Mouse (Mus musculus) neutrophil, adult 5-6 weeks (primary cell): ENCODE measurements around the gene Wt1. TPM values are rescaled to one million over a fixed set of nuclear protein-coding genes. Genes with fewer than 3 reads are reported as not detected.

Experiments
- ATAC-seq: fragments of 151-379, 151-347 bp; 2 replicates; pipeline ENCODE4 v1.8.0; 2017; ENCODE audit warnings: mild to moderate bottlenecking, moderate TSS enrichment; ENCODE audit not compliant: insufficient number of reproducible peaks, poor library complexity, low FRiP score, severe bottlenecking; ENCODE audit errors: extremely low read depth
- total RNA-seq: library from RNA; stranded (forward); fragments of 200-1000 nt; gene quantifications from 2 replicates; pipeline ENCODE4 v1.2.3, GENCODE M21; 2017

Gene Wt1
- total RNA-seq, 1 experiment from 2014 or later, result not detected

GRCm38 (mm10) chr2:105124391-105124790, 1.9 kb upstream of the Wt1 start:
- ATAC-seq, result no peak

DNA sequence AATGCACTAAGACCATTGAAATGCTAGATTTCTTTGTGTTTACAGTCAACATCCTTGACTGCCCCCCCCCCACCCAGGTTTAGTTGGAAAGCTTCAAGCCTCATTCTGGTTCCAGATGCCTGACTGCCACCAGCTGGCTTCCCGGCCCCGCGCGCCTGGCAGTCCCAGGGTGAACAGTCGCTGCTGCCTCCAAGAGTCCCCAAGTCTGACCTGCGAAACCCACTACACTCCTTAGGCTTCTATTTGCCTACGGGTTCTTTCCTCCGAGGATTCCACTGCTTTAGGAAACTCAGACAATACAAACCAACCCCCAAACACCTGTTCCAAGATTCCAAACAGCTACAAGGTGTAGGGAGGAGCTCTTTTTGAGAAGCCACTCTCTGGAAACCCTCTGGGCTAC, 1.1 kb upstream of the Wt1 start:
- no peak for ATAC-seq

DNA sequence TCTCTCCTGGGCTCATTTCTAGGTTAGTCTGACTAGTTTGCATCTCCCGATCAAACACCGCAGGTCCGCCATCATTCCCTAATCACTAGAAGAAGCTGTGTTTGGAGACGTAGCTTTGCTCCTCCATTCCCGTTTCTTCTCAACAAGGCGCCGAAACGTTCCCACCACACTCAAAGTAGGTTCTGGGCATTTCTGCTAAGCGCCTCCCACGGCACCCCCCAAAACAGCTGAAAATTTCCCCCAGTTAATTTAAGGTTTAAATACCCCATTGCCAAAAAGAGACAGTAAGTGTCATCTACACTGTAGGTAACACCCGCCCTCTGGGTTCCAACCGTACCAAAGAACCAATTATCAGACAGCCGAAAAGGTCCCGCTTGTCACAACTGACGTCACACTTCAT, 688 bp upstream of the Wt1 start:
- ATAC-seq, result no peak

DNA sequence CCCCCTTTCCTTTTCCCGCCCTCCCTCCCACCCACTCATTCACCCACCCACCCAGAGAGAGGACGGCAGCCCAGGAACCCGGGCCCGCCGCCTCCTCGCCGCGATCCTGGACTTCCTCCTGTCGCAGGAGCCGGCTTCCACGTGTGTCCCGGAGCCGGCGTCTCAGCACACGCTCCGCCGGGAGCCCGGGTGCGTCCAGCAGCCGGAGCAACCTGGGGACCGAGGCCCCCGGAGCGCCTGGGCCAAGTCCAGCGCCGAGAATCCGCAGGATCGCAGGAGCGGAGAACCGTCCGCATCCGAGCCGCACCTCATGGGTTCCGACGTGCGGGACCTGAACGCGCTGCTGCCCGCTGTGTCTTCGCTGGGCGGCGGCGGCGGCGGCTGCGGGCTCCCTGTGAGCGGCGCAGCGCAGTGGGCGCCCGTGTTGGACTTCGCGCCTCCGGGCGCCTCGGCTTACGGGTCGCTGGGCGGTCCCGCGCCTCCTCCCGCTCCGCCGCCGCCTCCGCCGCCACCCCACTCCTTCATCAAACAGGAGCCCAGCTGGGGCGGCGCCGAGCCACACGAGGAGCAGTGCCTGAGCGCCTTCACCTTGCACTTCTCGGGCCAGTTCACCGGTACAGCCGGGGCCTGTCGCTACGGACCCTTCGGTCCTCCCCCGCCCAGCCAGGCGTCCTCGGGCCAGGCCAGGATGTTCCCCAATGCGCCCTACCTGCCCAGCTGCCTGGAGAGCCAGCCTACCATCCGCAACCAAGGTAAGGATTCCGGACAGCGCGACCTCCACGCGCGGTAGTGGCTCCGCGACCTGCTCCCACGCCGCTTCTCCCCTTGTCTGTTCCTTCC, 582 bp downstream of the Wt1 start:
- ATAC-seq, result no peak

DNA sequence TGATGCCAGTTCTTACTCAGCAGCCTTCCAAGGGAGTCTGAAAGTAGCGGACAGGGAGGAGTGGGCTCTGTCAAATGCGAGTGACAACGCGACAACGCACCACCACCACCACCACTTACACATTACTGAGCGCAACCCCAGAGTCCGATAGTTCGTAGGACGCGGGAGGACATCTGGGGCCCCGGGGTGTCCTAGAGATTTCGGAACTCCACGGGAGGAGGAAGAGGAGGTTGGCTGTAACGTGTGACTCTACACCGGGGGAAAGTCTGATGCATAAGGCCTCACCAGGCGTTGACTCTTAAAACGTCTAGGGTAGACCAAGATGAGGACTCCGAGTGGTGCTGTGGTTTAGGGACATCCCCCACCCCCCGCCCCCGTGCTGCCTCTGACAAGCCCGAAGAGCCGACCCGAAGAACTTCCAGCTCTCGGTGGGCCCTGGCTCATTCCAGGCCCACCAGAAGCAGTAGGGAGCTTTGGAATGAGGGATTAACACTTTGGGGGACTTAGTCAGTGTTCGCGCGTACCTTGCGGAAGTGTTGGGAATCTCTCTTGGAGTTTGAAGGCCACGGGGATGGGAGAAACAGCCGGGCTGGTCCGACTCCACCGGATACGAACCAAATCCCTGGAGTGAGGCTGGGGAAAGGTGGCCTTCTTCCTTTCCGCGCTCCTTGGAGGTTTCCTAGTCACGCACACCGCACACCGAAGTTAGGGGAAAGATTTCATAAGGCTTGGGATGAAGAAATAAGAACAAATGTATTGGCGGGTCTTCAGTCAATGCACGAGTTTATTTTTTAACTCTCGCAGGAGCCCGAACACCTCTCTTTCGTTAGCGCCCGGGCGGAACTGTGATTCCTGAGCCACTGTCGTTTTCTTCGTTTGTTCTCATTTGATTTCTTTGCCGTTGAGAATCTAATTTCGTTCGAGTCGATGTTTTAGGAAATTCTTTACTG, 1.5 kb downstream of the Wt1 start:
- ATAC-seq, result no peak

GRCm38 (mm10) chr2:105128564-105128963, 2.2 kb downstream of the Wt1 start:
- ATAC-seq, result no peak

DNA sequence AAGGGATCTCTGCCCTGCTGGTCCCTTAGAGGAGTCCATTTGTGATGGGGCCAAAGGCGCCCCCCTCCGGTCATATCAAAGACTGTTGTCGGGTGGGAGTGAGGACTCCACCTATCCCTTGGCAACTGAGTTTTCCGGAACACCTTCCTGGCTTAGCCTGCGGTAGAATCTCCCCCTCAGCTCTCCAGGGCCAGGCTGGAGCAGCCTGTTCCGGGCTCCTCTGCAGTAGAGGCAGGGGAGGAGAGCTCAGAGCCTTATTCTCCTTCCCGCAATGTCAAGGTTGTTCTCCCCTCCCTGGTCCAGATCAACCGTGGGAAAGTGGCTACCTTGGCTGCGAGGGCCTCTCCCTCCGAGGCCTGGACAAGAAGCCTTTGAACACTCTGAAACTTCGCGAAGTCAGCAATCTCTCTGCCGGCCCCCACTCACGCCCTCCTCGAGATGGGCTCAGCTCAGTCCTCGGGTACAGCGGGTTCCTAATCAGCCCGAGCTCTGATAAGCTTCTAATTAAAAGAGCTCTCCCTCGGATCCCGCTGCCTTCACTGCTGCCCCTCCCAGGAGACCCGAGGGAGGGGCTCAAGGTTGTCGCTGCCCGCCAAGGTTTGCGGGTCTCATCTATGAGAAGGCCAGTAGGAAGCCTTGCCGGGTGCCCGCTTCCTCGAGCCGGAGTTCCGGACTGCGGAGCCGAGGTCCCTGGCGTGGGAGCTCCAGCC, 4.2 kb downstream of the Wt1 start:
- no peak for ATAC-seq

DNA sequence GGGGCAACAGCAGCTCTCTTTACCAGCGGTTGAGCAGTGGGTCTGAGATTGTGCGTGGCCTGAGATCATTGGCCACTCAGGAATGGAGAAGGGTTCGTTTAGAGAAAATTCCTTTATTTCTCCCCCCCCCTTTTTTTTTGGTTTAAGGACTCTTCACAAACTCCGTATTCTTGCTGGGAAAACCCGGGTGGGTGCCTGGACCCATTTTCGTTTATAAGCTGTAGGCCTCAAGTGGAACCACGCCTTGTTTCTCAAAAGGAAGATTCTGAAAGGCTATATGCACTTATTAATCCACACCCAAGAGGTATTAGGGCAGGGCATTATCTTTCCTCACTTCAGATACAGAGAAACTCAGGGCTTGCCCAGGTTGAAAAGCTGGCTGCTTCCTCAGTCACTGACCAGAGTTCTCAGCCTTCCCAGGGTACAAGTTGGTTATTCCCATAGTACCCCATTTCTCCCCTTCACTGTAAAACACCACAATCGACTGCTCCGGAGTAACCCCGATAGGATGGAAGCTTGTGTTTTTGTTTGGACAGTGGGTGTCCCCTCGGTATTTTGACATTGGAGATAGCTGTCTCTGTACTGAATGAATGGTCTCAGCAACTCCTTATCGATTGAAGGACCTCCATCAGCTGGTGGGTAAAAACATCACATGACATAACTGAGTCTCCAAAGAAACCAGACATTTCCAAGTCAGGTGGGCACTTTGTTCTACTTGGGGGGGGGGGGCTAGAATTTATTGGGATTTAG, 4.9 kb downstream of the Wt1 start:
- no peak for ATAC-seq

DNA sequence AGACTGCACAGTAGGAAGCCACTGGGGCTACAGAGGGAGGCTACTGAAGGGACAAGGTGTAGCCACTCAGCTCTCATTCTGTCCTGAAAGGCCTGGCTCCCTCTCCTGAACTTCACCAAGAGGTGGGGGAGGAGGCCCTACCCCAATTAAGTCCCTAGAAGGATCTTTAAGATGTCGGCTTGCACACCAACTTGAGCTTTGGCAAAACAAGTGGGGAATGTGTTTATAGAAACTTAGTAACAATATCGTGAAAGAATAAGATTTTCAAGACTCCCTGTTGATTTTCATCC, 5.4 kb downstream of the Wt1 start:
- ATAC-seq, result no peak

DNA sequence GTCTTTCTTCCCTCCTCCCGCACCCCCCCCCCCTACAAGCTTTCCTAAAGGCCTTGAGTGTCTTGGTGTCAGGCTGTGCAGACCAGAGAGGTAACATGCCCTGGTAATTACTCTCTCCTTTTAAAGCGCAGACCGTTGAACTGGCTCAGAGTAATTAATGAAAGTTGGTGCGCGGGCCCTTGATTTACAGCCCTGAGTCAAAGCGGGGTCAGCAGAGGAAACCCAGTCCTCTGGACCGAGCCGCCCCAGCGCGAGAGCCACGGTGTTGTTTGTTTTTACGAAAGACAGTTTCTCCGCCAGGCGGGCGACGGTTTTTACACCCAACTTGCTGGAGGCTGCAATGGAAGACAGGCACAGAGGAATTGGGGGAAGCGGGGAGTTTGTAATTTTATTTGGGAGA, 6.0 kb downstream of the Wt1 start:
- ATAC-seq, result no peak

DNA sequence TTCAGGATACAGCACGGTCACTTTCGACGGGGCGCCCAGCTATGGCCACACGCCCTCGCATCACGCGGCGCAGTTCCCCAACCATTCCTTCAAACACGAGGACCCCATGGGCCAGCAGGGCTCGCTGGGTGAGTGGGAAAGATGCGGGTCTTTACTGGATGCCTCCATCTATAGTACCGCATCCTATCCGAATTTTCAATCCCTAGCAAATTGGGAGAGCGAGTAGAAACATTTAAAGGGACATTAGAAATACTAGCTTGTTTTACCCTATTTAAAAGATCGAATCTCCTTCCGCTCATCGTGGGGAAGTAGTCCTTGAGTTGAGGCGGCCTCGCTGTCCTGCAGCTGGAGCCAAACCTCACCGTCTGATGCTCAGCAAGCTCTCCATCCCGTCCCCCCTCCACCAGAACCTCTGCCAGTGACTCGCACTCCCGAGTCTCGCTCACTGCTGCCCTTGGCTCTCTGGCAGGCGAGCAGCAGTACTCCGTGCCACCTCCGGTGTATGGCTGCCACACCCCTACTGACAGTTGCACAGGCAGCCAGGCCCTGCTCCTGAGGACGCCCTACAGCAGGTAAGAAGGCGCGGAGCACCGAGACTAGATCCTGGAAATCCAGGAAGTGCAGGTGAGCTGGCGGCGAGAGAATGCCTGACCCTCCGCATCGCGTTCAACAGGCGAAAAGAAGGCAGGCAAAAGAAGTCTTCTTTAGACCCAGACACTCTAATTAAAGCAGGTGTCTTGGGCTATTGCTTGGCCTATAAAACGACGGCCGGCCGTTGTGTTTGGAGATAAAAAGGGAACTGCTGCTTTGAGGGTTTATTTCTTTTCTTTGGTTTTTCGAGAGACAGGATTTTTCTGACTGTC, 6.8 kb downstream of the Wt1 start:
- no peak for ATAC-seq

DNA sequence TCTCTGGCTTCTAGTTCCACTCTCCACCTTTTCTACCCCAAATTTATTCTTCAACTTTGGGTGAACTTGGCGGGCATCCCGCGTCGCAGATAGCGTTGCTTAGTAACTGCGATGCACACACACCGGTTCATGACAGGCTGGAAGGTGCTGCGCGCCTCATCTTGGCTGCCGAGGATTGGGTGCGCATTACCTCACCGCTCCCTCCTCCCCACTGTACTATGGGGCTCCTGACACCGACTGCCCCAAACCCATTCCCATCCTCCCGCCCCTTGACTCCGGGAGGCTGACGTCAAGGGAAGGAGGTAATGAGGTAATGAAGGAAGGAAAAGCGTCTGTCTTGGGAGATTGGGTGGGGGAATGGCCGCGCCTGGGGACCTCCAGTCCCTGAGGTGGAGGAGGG, 8.0 kb downstream of the Wt1 start:
- ATAC-seq, result no peak

GRCm38 (mm10) chr2:105139471-105139870, 13.1 kb downstream of the Wt1 start:
- no peak for ATAC-seq

DNA sequence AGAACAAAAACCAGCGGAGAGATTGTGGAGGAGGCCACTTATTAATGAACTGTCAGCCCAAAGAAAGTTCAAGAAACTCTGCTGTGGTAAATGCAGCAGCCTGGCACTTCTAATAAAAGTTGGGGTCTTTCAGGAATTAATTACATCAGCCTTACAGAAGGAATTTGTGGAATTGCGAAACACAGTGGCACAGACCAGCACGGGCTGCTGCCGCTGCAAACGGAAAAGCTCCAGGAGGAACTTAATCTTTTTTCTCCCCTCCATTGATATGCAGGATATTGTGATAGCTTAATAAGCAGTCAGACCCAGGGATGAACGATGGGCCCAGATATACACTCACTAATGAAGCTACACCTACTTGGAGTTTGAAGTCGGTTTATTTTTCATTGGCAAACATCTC, 15.0 kb downstream of the Wt1 start:
- ATAC-seq, result no peak

- no peak for ATAC-seq
These were observed 17.4 kb downstream of the Wt1 start for GRCm38 (mm10) chr2:105143731-105144130.

- ATAC-seq, result no peak
These were observed 25.2 kb downstream of the Wt1 start for GRCm38 (mm10) chr2:105151544-105151943.

DNA sequence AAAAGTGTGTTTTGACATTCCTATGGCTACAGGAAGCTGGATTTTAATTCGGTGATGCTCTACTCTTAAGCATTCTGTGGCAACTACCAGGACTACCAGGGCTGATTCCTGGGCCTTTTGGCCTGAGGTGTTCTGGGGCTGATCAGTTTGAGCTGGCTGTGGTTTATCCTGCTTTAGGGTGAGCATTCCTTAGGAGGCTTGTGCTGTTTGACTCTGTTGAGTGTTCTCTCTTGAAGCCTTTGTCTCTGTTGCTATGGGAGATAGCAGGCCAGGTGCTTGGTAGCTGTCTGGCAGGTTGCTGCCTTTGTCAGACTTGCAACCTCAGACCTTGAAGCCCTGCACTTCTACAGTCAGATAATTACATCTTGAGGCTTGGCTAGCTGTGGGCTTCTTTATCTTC, 26.7 kb downstream of the Wt1 start:
- ATAC-seq, result no peak

DNA sequence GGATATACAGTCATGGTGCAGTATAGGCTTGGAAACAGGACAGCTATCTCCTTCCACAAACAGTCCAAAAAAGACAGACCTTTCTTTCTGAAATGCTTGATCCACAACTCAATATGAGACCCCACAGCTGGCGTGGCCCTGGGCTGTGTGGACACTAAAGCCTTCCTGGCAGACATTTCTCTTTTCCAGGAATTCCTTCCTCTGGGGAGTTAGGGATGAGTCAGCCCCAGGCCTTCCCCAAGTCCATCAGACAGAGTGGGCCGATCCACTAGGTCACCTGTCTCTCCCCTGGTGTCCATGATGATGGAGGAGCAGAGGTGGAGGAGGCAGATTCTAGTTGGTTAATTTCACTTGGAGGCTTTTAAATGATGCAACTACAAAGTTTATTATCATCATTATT, 34.6 kb downstream of the Wt1 start:
- no peak for ATAC-seq
